Mouse (Mus musculus): ENCODE data around the gene 5730507C01Rik.
"Not testable (repeated sequence)": the region's sequence is repeated elsewhere in the genome, so short reads cannot be mapped to it uniquely, and the experiment has no call there.

5730507C01Rik gene

GRCm38 (mm10) chr12:18514171-18514570, at the start of gene 5730507C01Rik:
5730507C01Rik (plus strand) TSS chr12:18514510.
- in situ Hi-C loops (cut with MboI) = no loop called here

GRCm38 (mm10) chr12:18514616-18515015, 306 bp downstream of the 5730507C01Rik start:
- in situ Hi-C loops (cut with MboI) = not testable (repeated sequence)

DNA sequence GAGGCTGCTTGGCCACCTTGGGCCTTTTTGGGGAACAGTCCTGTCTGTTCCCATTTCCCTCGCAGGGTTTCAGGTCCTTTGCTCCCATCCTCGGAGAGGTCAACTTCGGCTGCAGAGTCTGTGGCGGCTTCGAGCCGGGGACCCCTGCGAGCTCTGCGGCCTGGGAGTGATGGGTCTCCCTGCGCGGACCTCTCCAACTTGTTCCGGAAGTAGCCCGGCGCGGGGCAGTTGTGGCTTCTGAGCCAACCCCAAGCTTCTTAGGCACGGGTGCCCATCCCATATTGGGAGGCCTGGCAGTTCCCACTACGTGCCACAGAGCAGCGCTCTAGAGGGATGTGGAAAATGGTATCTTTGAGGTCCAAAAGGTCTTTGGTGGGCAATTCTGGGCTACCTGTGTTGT, 767 bp downstream of the 5730507C01Rik start:
- in situ Hi-C loops (cut with MboI) = not testable (repeated sequence)

Measured in mature B cell (primary cell).